Mouse (Mus musculus): Measurements from ENCODE around the gene Ccr3.
"Not testable (repeated sequence)": the region's sequence is repeated elsewhere in the genome, so short reads cannot be mapped to it uniquely, and the experiment has no call there.

Gene Ccr3

DNA sequence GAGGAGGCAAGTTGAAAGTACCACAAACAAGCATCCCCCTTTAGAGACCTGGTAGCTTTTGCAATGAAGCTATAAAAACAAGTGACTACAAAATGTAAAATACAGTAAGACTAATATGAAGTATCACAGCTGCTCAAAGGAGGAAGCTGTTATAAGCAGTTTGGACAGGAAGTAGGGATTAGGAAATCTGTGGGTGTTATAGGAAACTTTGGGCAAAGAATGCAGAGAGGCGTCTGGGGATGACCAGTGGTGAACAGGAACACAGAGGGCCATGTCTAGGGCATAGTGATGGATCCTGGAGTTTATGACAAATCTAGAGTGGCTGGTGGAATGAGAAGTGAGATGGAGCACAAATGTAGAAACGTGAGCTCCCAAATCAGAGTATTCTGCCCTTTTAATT, 31.8 kb downstream of the Ccr3 start:
- DNase-seq (ENCODE audit: low spot score) = no peak

DNA sequence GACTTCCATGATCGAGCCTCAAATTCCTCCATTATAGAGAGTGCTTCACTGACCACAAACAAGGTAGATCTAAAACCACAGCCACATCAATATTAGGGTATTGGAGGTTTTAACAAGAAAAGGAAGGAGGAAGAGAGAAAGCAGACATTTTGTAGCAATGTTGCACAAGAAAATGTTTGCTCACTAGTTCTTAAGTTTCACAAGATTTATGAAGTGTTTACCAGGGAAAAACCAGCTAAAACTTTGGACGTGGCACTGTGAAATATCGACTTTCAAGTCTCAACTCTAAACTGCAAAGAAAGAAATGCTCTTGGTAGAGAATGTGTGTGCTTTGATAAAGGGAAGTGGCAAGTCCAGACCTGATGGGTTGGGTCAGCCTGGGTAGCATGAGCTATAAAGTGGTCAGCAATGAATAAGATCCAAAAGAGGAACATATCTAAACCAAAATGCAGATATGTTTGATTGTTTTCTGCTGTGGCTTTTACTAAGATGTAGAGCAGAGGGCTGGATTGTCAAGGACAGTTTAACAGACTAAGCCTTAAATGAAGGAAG, 34.5 kb downstream of the Ccr3 start:
- DNase-seq (ENCODE audit: low spot score) = no peak

DNA sequence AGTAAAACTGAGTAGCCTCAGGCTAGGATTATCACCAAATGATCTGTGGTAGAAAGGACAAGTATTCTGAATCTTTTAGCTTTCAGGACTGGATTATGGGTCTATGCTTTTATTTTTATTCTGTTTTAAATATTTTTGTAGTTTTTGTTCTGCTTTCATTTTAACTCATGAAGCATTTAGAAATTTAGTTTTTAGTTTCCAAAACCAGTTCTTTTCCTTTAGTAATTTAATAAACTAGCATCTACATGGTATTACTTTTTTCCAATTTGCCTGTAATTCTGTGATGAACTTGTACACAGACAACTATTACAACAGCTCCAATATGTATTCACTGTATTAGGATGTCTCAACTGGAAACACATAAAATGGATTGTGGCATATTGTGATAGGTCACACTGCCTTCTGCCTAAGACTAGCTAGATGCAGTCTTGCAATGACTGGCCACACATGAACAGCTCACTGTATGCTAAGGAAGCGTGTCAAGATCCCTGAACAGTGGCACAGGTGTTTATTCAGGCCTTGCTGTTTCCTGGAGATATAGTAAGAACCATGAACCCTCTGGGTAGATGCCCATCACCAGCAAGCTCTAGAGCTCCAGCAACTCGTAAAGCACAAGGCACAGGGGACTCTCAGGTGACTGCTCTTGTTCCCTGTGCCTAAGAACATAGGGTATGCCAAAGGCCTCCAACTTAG, 38.0 kb downstream of the Ccr3 start:
- DNase-seq (ENCODE audit: low spot score) = no peak

DNA sequence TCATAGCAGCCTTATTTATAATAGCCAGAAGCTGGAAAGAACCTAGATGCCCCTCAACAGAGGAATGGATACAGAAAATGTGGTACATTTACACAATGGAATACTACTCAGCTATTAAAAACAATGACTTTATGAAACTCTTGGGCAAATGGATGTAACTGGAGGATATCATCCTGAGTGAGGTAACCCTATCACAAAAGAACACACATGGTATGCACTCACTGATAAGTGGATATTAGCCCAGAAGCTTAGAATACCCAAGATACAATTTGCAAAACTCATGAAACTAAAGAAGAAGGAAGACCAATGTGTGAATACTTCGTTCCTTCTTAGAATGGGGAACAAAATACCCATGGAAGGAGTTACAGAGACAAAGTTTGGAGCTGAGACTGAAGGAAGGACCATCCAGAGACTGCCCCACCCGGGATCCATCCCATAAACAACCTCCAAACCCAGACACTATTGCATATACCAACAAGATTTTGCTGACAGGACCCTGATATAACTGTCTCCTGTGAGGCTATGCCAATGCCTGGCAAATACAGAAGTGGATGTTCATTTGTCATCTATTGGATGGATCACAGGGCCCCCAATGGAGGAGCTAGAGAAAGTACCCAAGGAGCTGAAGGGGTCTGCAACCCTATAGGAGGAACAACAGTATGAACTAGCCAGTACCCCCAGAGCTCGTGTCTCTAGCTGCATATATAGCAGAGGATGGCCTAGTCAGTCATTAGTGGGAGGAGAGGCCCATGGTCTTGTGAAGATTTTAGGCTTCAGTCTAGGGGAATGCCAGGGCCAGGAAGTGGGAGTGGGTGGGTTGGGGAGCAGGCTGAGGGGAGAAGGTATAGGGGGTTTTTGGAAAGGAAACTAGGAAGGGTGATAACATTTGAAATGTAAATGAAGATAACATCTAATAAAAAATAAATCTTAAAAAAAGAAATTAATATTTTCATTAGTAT, 40.0 kb downstream of the Ccr3 start:
- not testable (repeated sequence) for DNase-seq (ENCODE audit: low spot score)

DNA sequence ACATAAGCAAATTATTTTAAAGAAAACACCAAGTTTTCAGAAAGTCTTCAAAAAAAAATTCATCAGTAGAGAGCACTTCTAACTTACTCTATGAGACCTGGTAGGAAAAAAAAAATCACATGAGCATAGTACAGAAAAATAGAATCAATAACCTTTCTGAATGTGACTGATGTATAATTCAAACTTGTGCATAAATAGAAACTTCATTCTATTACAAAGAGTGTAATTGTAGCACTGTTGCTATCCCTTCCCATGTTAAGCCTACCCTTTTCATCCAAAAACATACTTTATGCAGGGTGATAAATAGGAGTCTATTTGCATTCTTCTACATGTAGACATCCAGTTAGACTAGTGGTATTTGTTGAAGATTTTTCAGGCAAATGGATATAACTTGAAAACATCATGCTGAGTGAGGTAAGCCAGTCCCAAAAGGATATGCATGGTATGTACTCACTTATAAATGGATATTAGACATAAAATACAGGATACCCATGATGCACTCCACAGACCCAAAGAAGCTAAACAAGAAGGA, 44.9 kb downstream of the Ccr3 start:
- DNase-seq (ENCODE audit: low spot score) = no peak

DNA sequence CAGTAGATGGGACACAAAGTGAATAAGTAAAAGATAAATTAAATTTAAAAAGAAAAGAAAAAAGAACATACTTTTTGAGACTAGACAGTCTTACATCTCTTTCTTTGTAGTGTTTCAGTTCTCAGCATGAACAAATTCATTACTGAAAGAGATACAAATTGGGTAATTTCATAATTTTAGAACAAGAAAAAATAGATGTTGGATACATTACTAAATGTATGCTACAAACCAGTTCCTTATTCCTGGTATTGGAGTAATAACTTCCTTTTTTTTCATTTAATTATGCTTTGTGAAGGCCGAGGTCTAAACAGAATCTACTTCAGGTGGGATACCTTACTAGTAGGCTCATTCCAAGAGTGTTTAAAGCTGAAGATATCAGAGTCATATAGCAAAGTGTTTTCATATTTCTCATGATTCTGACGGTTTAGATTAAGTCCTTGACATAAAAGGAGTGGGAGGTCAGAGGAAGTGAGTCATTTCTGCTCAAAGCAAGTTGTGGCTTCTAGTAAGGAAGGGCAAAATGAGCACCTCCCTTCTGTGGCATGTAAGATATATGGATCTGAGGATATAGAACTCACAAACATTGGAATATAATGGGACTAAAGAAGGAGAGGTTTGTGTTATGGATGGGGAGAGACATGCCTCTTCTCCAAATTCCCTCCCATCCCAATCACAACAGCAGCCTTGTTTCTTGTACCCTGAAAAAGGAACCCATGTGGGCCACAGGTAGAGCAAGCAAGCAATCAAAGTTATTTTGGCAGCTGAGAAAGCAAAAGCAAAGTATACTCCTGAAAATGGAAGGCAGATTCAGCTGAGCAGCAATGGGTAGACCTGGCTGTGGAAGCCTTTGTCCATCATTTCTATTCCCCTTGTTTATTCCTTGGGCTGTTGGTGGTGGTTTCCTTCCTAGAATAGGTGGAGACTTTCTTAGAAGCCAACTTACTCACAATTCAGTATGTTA, 46.6 kb downstream of the Ccr3 start:
- no peak for DNase-seq (ENCODE audit: low spot score)

DNA sequence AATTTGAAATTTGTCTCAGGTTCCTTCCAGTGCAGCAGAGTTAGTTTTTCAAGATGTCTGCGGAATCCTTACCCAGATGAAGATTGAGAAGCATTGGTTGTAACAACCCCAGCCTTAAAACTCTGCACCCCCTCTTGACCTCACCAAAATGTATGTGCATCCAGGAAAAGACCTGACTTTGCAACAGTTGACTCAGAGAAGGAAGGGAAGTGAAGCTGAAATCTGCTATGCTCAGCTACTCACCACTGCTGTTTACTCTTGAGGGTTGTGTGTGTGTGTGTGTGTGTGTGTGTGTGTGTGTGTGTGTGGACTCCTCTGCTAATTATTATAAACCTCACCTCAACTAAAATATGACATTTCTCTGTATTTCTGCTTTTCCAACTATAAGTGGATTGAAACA, 49.7 kb downstream of the Ccr3 start:
- no peak for DNase-seq (ENCODE audit: low spot score)

DNA sequence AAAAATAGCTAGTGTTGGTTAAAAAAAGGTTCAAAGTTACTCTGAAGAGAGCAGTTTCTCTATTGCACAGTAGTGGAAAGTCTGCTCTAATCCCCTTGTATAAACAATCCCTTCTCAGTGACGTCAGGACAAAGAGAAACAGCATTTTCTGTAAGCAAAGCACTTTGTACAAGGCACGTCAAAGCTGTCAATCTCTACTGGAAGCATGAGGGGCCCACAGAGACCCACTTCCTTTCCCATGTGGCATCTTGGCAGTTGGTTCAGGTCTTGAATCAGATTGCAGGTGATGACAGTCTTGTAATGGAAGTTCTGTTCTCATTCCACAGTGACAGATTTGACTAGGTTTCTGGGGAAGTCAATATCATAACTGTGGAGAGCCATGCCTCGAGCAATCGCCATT, 58.0 kb downstream of the Ccr3 start:
- DNase-seq (ENCODE audit: low spot score) = no peak

DNA sequence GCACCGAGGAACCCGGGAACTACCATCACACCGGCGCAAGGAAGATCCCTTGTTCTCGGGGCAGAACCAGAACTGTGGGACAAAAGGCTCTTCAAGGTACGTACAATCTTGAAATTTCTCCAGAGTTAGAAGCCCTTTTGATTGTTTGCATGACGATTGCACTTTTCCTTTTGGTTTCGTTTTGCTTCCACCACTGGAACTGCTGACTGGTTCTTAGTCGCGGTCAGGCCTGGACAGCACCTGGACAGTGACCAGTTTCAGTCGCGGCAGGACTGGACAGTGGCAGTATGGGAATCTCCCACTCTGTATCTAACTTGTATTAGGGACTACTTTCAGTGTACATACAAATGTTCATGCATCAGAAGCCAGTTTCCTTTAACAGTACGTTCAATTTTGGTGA, 58.7 kb downstream of the Ccr3 start:
- DNase-seq (ENCODE audit: low spot score) = not testable (repeated sequence)
